Mouse (Mus musculus) forebrain, embryonic 11.5 days (tissue): ENCODE data around the gene Zfp398. TPM values are rescaled to one million over a fixed set of nuclear protein-coding genes. Genes with fewer than 3 reads are reported as not detected.
A peak's percentile ranks its signal among the peaks of the same experiment; 100 is the strongest.

Experiments used
- ATAC-seq: fragments of 200-750 bp; cut with Nextera tagmentation; replicated peaks from 2 replicates; pipeline ENCODE4 v1.8.0; 2017; ENCODE audit warnings: moderate TSS enrichment; ENCODE audit not compliant: low FRiP score
- DNase-seq: peaks from one replicate; pipeline ENCODE4 v3.0.0-alpha.2; 2017; ENCODE audit warnings: low spot score
- H3K27ac ChIP-seq: fragments of 300-500 bp; sonication (generic); 2 replicates; pipeline ENCODE4 v1.5.1; 2014; ENCODE audit warnings: low read depth, low read length
- H3K27me3 ChIP-seq: fragments of 300-500 bp; sonication (generic); 2 replicates; pipeline ENCODE4 v1.6.1; 2014; ENCODE audit warnings: mild to moderate bottlenecking, low read length, mixed read lengths; ENCODE audit not compliant: control insufficient read depth, insufficient read depth
- H3K36me3 ChIP-seq: fragments of 300-500 bp; sonication (generic); 2 replicates; pipeline ENCODE4 v1.6.1; 2014; ENCODE audit warnings: mild to moderate bottlenecking, low read length, moderate library complexity, mixed read lengths; ENCODE audit not compliant: control insufficient read depth, insufficient read depth
- H3K4me1 ChIP-seq: fragments of 300-500 bp; sonication (generic); replicated peaks from 2 replicates; pipeline ENCODE4 v1.6.1; 2014; ENCODE audit warnings: low read length, mixed read lengths; ENCODE audit not compliant: control insufficient read depth, insufficient read depth
- H3K4me2 ChIP-seq: fragments of 300-500 bp; sonication (generic); 2 replicates; pipeline ENCODE4 v1.6.1; 2014; ENCODE audit warnings: low read depth, mild to moderate bottlenecking, low read length, moderate library complexity, mixed read lengths; ENCODE audit not compliant: severe bottlenecking
- H3K4me3 ChIP-seq: fragments of 300-500 bp; sonication (generic); 2 replicates; pipeline ENCODE4 v1.5.1; 2014; ENCODE audit warnings: low read depth, low read length
- H3K9ac ChIP-seq: fragments of 300-500 bp; sonication (generic); 2 replicates; pipeline ENCODE4 v1.6.1; 2014; ENCODE audit warnings: low read length
- H3K9me3 ChIP-seq: fragments of 300-500 bp; sonication (generic); 2 replicates; pipeline ENCODE4 v1.6.1; 2016; ENCODE audit warnings: low read length, mixed read lengths; ENCODE audit not compliant: control insufficient read depth
- WGBS: fragments of 180-500 bp; shearing (Covaris S2); extraction: QIAGEN DNeasy Blood & Tissue Kit; methylation state at CpG from one replicate; pipeline ENCODE4 v1.1.7; 2014; 5-methylcytosine and 5-hydroxymethylcytosine counted together
- polyA plus RNA-seq: library from polyadenylated mRNA; unstranded; fragments of >200 nt; fragmentation: Nextera tagmentation; extraction: Ambion mirVana; gene quantifications from 2 replicates; pipeline ENCODE4 v1.2.1, GENCODE M21; 2014

The Zfp398 gene
- polyA plus RNA-seq, 1 experiment from 2014 or later: 9.2 TPM

GRCm38 (mm10) chr6:47805520-47805919, 29.9 kb upstream of the Zfp398 start:
- Histone ChIP-seq H3K9me3 (no peaks in the 10 kb centered on the region), H3K4me3 (no peak overlapping the region), H3K9ac (no peak overlapping the region), H3K36me3 (peaks cover 20% of the 10 kb centered on the region; the same call in 1 of the 2 replicates), H3K4me1 (0 out of 2 replicates have a peak, but pooled peaks cover 2% of the 10 kb centered on the region), H3K27ac (no peak overlapping the region), H3K4me2 (no peak overlapping the region), H3K27me3 (no peaks in the 10 kb centered on the region)
- ATAC-seq (no peak), DNase-seq (no peak)
- WGBS: 93% methylated on average over 2 of the region's 2 CpGs

GRCm38 (mm10) chr6:47807419-47807818, 28.0 kb upstream of the Zfp398 start:
- Histone ChIP-seq H3K4me2 (no peak overlapping the region), H3K9ac (no peak overlapping the region), H3K4me1 (peaks cover 8% of the 10 kb centered on the region; the same call in 1 of the 2 replicates), H3K36me3 (peaks cover 20% of the 10 kb centered on the region; the same call in 1 of the 2 replicates), H3K27me3 (no peaks in the 10 kb centered on the region), H3K9me3 (no peaks in the 10 kb centered on the region), H3K27ac (no peak overlapping the region), H3K4me3 (no peak overlapping the region)
- no peak for DNase-seq
- WGBS: 93% methylated on average over 2 of the region's 2 CpGs
- ATAC-seq: no peak

- 91% methylated on average over 5 of the region's 5 CpGs for WGBS
- Histone ChIP-seq H3K36me3 (peaks cover 12% of the 10 kb centered on the region; the same call in 1 of the 2 replicates), H3K4me3 (no peak overlapping the region), H3K27ac (no peak overlapping the region), H3K9me3 (no peaks in the 10 kb centered on the region), H3K4me1 (peaks cover 8% of the 10 kb centered on the region; the same call in 1 of the 2 replicates), H3K9ac (no peak overlapping the region), H3K27me3 (no peaks in the 10 kb centered on the region), H3K4me2 (no peak overlapping the region)
- no peak for DNase-seq
- ATAC-seq: no peak
These were observed 26.9 kb upstream of the Zfp398 start for GRCm38 (mm10) chr6:47808545-47808944.

GRCm38 (mm10) chr6:47809053-47809452, 26.4 kb upstream of the Zfp398 start:
- no peaks in the 10 kb centered on the region for H3K9me3 ChIP-seq
- peaks cover 8% of the 10 kb centered on the region; the same call in 1 of the 2 replicates for H3K36me3 ChIP-seq
- ATAC-seq (no peak), DNase-seq (no peak)
- no peak overlapping the region for H3K9ac ChIP-seq
- H3K4me1 ChIP-seq: peaks cover 8% of the 10 kb centered on the region; the same call in 1 of the 2 replicates
- no peaks in the 10 kb centered on the region for H3K27me3 ChIP-seq
- no peak overlapping the region for H3K4me2 ChIP-seq
- no peak overlapping the region for H3K27ac ChIP-seq
- no peak overlapping the region for H3K4me3 ChIP-seq
- 87% methylated on average over 4 of the region's 4 CpGs for WGBS

DNA sequence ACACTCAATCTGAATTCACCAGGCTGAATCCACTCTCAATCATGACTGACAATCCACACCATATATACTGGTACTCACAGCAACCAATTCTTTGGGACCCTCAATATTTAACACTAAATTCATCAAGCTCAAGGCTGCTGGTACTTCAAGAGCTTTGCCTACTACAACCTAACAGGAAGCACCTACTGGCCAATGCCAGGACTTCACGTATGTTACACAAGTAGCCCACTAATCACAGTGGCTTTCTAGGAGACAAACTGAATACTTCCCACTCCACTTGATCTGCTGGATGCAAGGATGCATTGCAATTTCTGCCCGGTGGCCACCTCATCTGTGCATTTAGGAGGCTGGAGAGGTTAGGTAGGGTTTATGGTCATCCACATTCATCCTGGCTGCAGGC, 25.3 kb upstream of the Zfp398 start:
- H3K4me1 ChIP-seq: peaks cover 8% of the 10 kb centered on the region; the same call in 1 of the 2 replicates
- no peak overlapping the region for H3K4me3 ChIP-seq
- ATAC-seq: no peak
- H3K4me2 ChIP-seq: 0 out of 2 replicates have a peak overlapping the region, but pooled peaks have one; percentile 12
- no peak overlapping the region for H3K9ac ChIP-seq
- H3K9me3 ChIP-seq: no peaks in the 10 kb centered on the region
- no peak for DNase-seq
- H3K27me3 ChIP-seq: no peaks in the 10 kb centered on the region
- 92% methylated on average over 2 of the region's 2 CpGs for WGBS
- H3K27ac ChIP-seq: no peak overlapping the region
- peaks cover 4% of the 10 kb centered on the region; the same call in 1 of the 2 replicates for H3K36me3 ChIP-seq

DNA sequence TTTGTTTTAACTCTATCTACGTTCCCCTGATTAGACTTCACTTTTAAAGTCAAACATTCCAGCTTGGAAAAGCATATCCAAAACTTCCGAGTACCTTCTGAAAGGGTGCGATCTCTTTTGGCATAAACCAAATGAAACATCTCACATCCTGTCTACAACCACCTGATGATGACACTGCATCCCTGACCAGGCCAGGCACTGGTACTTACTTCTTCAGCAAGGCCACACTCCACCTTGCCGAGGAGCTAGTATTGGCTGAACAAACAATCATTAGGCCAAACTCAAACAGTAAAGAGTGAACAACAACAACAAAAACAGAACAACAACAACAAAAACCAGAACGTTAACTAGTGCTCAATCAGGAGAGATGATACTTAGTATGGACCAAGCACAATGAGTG, 24.1 kb upstream of the Zfp398 start:
- H3K4me3 ChIP-seq: peak overlapping the region; percentile 84
- no peaks in the 10 kb centered on the region for H3K9me3 ChIP-seq
- peak overlapping the region; percentile 94 for H3K9ac ChIP-seq
- ATAC-seq: no peak
- peak overlapping the region; percentile 54 for H3K4me2 ChIP-seq
- H3K27ac ChIP-seq: no peak overlapping the region
- H3K36me3 ChIP-seq: peaks cover 4% of the 10 kb centered on the region; the same call in 1 of the 2 replicates
- DNase-seq: no peak
- H3K4me1 ChIP-seq: peaks cover 8% of the 10 kb centered on the region; the same call in 1 of the 2 replicates
- 76% methylated on average over 5 of the region's 5 CpGs for WGBS
- no peaks in the 10 kb centered on the region for H3K27me3 ChIP-seq

- peak overlapping the region; percentile 54 for H3K4me2 ChIP-seq
- DNase-seq (no peak), ATAC-seq (no peak)
These were observed 23.1 kb upstream of the Zfp398 start for GRCm38 (mm10) chr6:47812271-47812915.

GRCm38 (mm10) chr6:47813257-47813878, 22.1 kb upstream of the Zfp398 start, which contains the start of gene Pdia4:
Pdia4 (minus strand) TSS chr6:47813430.
- H3K36me3 ChIP-seq: no peaks in the 10 kb centered on the region
- no peaks in the 10 kb centered on the region for H3K27me3 ChIP-seq
- H3K4me1 ChIP-seq: peaks cover 8% of the 10 kb centered on the region; the same call in 1 of the 2 replicates
- peak within 1 kb of the TSS; percentile 84 for H3K4me3 ChIP-seq
- DNase-seq (peak; percentile 99), ATAC-seq (peak; percentile 100)
- peak within 1 kb of the TSS; percentile 92 for H3K27ac ChIP-seq
- peak within 1 kb of the TSS; percentile 54 for H3K4me2 ChIP-seq
- no peaks in the 10 kb centered on the region for H3K9me3 ChIP-seq
- under 1% methylated on average over 44 of the region's 44 CpGs for WGBS
- peak within 1 kb of the TSS; percentile 94 for H3K9ac ChIP-seq

More at GRCm38 (mm10) chr6:47812271-47812915, 23.1 kb upstream of the Zfp398 start:
- Histone ChIP-seq H3K9me3 (no peaks in the 10 kb centered on the region), H3K4me3 (peak overlapping the region; percentile 84), H3K4me1 (peaks cover 8% of the 10 kb centered on the region; the same call in 1 of the 2 replicates), H3K9ac (peak overlapping the region; percentile 94), H3K36me3 (no peaks in the 10 kb centered on the region), H3K27me3 (no peaks in the 10 kb centered on the region), H3K27ac (peak overlapping the region; percentile 92)
- 1% methylated on average over 17 of the region's 17 CpGs for WGBS
